Mouse (Mus musculus) midbrain, embryonic 15.5 days (tissue): ENCODE measurements around the gene Sall4. TPM values are rescaled to one million over a fixed set of nuclear protein-coding genes. Genes with fewer than 3 reads are reported as not detected.

Experiments used
- ATAC-seq: fragments of 200-750 bp; cut with Nextera tagmentation; replicated peaks from 2 replicates; pipeline ENCODE4 v1.8.0; 2017; ENCODE audit warnings: moderate TSS enrichment
- H3K27ac ChIP-seq: fragments of 300-500 bp; sonication (generic); 2 replicates; pipeline ENCODE4 v1.5.1; 2015; ENCODE audit warnings: mild to moderate bottlenecking, inconsistent platforms
- H3K27me3 ChIP-seq: fragments of 300-500 bp; sonication (generic); replicated peaks from 2 replicates; pipeline ENCODE4 v1.6.1; 2015; ENCODE audit warnings: inconsistent platforms
- H3K36me3 ChIP-seq: fragments of 300-500 bp; sonication (generic); replicated peaks from 2 replicates; pipeline ENCODE4 v1.6.1; 2015; ENCODE audit warnings: inconsistent platforms
- H3K4me1 ChIP-seq: fragments of 300-500 bp; sonication (generic); 2 replicates; pipeline ENCODE4 v1.6.1; 2015; ENCODE audit warnings: inconsistent platforms
- H3K4me2 ChIP-seq: fragments of 300-500 bp; sonication (generic); 2 replicates; pipeline ENCODE4 v1.6.1; 2015; ENCODE audit warnings: inconsistent platforms, mild to moderate bottlenecking, moderate library complexity
- H3K4me3 ChIP-seq: fragments of 300-500 bp; sonication (generic); 2 replicates; pipeline ENCODE4 v1.5.1; 2015; ENCODE audit warnings: mild to moderate bottlenecking, inconsistent platforms
- H3K9ac ChIP-seq: fragments of 300-500 bp; sonication (generic); 2 replicates; pipeline ENCODE4 v1.6.1; 2015; ENCODE audit warnings: mild to moderate bottlenecking, inconsistent platforms
- H3K9me3 ChIP-seq: fragments of 300-500 bp; sonication (generic); 2 replicates; pipeline ENCODE4 v1.6.1; 2016; ENCODE audit warnings: inconsistent platforms
- WGBS: fragments of 180-500 bp; shearing (Covaris S2); methylation state at CpG from one replicate; pipeline ENCODE4 v1.1.7; 2015; ENCODE audit warnings: mixed read lengths; 5-methylcytosine and 5-hydroxymethylcytosine counted together
- polyA plus RNA-seq: library from polyadenylated mRNA; unstranded; fragments of >200 nt; fragmentation: Nextera tagmentation; extraction: Ambion mirVana; gene quantifications from 2 replicates; pipeline ENCODE4 v1.2.1, GENCODE M21; 2015

Gene Sall4
- polyA plus RNA-seq, 1 experiment from 2014 or later = 1.3 TPM

DNA sequence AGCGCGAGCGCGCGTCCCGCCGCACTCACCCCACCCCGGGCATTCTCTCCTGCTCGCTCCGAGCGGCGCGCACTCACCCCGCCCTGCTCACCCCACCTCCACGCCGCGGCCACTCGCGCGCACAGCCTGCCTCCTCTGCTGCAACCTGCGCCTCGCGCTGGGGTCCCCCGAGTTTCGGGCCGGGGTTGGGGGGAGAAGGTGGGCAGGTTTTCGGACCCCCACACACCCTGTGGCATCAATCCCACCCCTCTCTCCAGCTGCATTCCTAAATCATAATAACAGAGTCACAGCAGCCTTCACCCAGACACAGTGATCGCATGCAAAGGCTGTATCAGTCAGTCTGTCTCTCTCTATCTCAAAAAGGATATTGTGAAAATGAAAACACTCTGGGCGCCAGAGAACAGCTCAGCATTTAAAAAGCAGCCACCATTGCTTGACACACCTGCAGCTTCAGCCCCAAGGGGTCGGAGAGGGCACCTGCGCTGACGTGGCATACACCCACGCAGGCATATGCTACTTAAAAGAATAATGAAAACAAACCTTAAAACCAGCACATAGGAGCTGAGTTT is 25.6 kb downstream of the Sall4 start, which contains the start of gene Atp9a:
Gene Atp9a (minus strand): TSS at position 351 of the 569 bp plus-strand sequence.
- Histone ChIP-seq H3K36me3 (no peaks in the 10 kb centered on the region), H3K4me1 (peaks cover 14% of the 10 kb centered on the region), H3K4me3 (peak within 1 kb of the TSS; percentile 97), H3K27me3 (no peaks in the 10 kb centered on the region), H3K27ac (peak within 1 kb of the TSS; percentile 98), H3K9me3 (no peaks in the 10 kb centered on the region), H3K4me2 (peak within 1 kb of the TSS; percentile 54), H3K9ac (peak within 1 kb of the TSS; percentile 94)
- ATAC-seq = peak; percentile 80
- WGBS = 8% methylated on average over 22 of the region's 33 CpGs

DNA sequence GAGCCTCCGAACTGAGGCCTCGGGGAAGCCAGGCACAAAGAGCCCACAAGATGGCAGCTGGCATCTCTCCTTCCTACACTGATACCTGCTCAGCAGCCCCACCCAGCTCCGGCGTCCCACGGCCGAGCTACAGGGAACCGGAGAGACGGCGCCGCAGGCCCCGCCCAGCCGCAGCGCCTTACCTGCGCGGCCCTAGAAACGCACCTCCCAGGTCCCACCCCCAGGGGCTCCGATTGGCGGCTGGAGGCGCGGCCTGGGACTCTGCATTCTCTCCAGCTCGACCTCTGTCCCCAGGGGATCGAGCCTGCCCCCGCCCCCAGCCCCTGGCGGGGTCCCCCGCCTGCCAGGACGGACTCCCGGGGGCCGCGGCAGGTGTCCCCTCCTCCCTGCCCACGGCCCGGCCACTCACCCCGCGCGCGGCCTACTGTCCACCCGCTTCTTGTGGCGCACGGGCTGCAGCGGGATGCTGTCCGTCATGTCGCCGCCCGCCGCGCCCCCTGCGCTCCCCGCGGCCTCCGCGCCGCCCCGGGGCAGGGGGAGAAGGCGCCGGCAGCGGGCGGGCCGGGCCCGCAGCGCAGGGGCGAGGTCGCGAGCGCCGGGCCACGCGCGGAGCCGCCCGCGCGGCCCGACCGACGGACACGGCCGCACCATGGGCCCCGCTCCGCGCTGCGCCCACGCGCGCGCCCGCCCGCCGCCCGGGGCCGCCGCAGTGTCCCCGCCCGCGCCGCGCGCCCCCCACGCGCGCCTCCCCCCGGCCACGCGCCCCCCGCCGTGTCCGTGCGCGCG is 26.3 kb downstream of the Sall4 start:
- H3K36me3 ChIP-seq = no peaks in the 10 kb centered on the region
- H3K9ac ChIP-seq = peak overlapping the region; percentile 94
- no peaks in the 10 kb centered on the region for H3K27me3 ChIP-seq
- peaks cover 14% of the 10 kb centered on the region for H3K4me1 ChIP-seq
- peak overlapping the region; percentile 54 for H3K4me2 ChIP-seq
- WGBS = under 1% methylated on average over 70 of the region's 108 CpGs
- ATAC-seq = peak; percentile 90
- no peaks in the 10 kb centered on the region for H3K9me3 ChIP-seq
- H3K27ac ChIP-seq = peak overlapping the region; percentile 98
- peak overlapping the region; percentile 97 for H3K4me3 ChIP-seq

DNA sequence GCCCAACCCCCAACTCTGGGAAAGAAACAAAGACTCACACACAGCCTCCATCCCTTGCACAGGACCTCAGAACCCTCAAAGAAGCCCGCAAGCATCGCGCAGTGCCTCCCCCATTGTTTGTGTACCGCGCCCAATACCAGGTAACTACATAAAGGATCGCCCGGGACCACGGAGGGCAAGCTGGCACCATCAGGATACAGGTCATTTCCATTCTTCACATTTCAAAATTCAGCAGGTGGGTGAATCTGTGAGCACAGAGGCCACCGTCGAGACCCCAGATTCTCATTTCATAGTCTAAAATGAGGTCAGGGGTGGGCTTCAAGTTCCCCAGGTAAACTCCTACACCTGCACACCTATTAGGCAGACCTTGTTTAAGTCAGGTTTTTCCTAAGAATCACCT is 27.2 kb downstream of the Sall4 start:
- peak overlapping the region; percentile 97 for H3K4me3 ChIP-seq
- WGBS = 91% methylated on average over 10 of the region's 10 CpGs
- peaks cover 14% of the 10 kb centered on the region for H3K4me1 ChIP-seq
- no peaks in the 10 kb centered on the region for H3K27me3 ChIP-seq
- 0 out of 2 replicates have a peak overlapping the region, but pooled peaks have one; percentile 94 for H3K9ac ChIP-seq
- H3K9me3 ChIP-seq = no peaks in the 10 kb centered on the region
- H3K4me2 ChIP-seq = peak overlapping the region; percentile 54
- no peaks in the 10 kb centered on the region for H3K36me3 ChIP-seq
- no peak for ATAC-seq
- H3K27ac ChIP-seq = peak overlapping the region; percentile 98

DNA sequence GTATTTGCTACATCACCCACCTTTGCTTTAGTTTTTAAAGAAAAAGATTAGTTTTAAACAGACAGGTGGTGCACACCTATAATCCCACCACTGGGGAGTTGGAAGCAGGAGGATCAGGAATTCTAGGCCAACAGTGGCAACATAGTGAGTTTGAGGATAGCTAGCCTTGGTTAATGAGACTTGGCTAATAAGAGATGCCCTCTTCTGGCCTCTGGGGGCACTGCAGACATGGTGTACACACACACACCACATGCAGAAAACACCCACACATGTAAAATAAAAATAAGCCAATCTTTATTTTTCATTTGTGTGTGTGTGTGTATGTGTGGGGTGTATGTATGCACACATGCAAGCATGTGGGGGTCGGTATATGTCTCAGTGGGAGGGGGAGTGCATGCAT is 28.9 kb downstream of the Sall4 start:
- H3K4me1 ChIP-seq = peaks cover 14% of the 10 kb centered on the region
- H3K9ac ChIP-seq = no peak overlapping the region
- no peak overlapping the region for H3K4me2 ChIP-seq
- 100% methylated on average over 1 of the region's 1 CpGs for WGBS
- H3K27ac ChIP-seq = no peak overlapping the region
- no peaks in the 10 kb centered on the region for H3K9me3 ChIP-seq
- no peak for ATAC-seq
- no peaks in the 10 kb centered on the region for H3K27me3 ChIP-seq
- no peak overlapping the region for H3K4me3 ChIP-seq
- H3K36me3 ChIP-seq = no peaks in the 10 kb centered on the region

DNA sequence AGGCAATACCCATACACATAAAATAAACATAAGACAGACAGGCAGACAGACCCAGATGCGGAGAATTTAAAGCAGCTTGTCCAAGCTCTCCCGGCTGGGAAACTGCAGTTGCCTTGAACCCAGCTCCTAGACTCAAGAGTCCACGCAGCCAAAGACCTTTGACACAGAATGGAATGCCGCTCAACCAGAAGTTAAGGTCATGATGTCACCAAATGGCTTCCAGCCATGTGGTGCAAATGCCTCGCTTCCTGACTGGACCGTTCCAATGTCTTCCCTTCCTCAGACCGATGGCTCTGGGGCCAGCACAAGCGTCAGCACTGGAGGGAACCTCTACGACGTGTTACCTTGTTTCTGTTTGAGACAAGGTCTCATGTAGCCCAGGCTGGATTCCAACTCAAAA is 29.9 kb downstream of the Sall4 start:
- Histone ChIP-seq H3K4me3 (no peak overlapping the region), H3K4me1 (peaks cover 14% of the 10 kb centered on the region), H3K27ac (no peak overlapping the region), H3K9me3 (no peaks in the 10 kb centered on the region), H3K9ac (no peak overlapping the region), H3K36me3 (no peaks in the 10 kb centered on the region), H3K4me2 (no peak overlapping the region), H3K27me3 (no peaks in the 10 kb centered on the region)
- ATAC-seq = no peak
- WGBS = 96% methylated on average over 10 of the region's 10 CpGs

DNA sequence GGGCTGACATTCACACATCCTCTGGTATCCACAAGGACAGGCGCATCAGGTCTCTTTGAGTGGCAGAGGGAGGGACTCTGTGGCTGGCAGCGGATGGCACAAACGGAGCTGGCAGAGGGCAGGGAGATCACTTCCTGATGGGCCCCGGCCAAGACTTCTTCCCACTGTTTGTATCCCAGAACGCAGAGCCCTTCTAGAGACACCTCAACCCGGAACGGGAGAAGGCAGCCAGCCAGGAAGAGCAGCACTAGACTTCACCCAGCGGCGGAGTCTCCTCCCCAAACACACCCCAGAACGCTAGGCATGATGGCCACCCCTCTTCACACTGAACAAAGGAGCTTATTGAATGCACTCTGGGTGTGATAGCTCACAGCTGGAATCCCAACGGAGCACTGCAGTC is 33.7 kb downstream of the Sall4 start:
- Histone ChIP-seq H3K36me3 (no peaks in the 10 kb centered on the region), H3K9me3 (no peaks in the 10 kb centered on the region), H3K9ac (no peak overlapping the region), H3K27ac (no peak overlapping the region), H3K4me3 (no peak overlapping the region), H3K4me2 (no peak overlapping the region), H3K4me1 (peaks cover 20% of the 10 kb centered on the region), H3K27me3 (no peaks in the 10 kb centered on the region)
- WGBS = 57% methylated on average over 11 of the region's 11 CpGs
- no peak for ATAC-seq

DNA sequence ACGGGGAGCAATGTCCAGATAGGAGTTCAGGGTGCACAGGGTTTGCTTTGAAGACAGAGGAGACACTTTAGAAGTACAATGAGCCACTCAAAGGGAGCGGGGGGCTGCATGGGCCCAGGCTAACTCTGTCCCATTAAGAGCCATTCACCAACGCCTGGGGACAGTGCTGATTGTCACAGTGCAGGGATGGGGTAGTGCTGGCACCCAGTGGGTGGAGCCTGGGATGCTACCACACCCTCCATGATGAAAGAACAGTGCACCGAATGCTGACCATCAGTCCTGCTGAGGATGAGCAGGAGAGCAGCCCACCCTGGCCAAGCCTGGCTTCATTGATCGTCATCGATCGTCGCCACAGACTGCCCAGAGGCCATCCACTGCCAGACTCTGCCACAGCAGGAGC is 36.5 kb downstream of the Sall4 start:
- Histone ChIP-seq H3K9me3 (no peaks in the 10 kb centered on the region), H3K27ac (peak overlapping the region; percentile 31; the same call in 1 of the 2 replicates), H3K4me1 (peaks cover 24% of the 10 kb centered on the region), H3K9ac (no peak overlapping the region), H3K4me2 (no peak overlapping the region), H3K4me3 (no peak overlapping the region), H3K27me3 (no peaks in the 10 kb centered on the region), H3K36me3 (no peaks in the 10 kb centered on the region)
- whole genome bisulfite sequencing = 46% methylated on average over 8 of the region's 8 CpGs
- ATAC-seq = peak; percentile 60

DNA sequence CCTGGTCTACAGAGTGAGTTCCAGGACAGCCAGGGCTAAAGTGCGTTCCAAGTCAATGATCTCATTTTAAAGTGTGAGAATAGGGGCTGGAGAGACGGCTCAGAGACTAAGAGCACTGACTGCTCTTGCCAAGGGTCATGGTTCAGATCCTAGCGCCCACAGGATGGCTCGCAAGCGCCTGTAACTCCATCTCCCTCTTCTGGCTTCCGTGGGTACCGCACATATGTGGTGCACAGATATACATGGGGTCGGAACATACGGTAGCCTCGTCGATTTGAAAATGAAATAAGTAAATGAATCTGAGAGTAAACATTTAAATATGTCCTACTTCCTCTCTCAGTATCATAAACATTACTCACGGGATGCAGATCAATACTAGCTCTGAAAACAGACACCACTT is 38.0 kb downstream of the Sall4 start:
- Histone ChIP-seq H3K27ac (0 out of 2 replicates have a peak overlapping the region, but pooled peaks have one; percentile 15), H3K9ac (no peak overlapping the region), H3K27me3 (no peaks in the 10 kb centered on the region), H3K9me3 (no peaks in the 10 kb centered on the region), H3K4me2 (no peak overlapping the region), H3K4me1 (peaks cover 30% of the 10 kb centered on the region), H3K36me3 (no peaks in the 10 kb centered on the region), H3K4me3 (no peak overlapping the region)
- no peak for ATAC-seq
- 84% methylated on average over 12 of the region's 12 CpGs for WGBS

DNA sequence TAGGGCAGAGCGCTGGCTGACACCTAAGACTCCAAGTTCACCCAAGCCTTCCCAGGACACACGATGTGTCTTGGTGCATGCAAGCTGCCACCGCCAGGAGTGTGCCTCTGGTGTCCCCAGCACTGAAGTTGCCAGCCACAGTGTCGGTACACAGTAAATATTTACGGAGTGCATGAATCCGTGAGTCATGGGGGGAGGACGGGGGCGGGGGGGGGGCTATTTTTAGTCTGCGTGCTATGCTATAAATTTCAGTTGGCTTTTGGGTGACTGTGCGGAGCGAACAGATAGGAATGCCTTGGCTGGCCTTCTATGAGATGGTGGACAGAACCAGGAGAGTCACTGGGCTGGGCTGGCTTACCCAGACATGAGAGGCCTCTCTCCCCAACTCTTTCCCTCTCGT is 39.7 kb downstream of the Sall4 start:
- Histone ChIP-seq H3K4me1 (peaks cover 30% of the 10 kb centered on the region), H3K9me3 (no peaks in the 10 kb centered on the region), H3K9ac (no peak overlapping the region), H3K27ac (no peak overlapping the region), H3K27me3 (no peaks in the 10 kb centered on the region), H3K4me2 (no peak overlapping the region), H3K36me3 (no peaks in the 10 kb centered on the region), H3K4me3 (no peak overlapping the region)
- WGBS = 85% methylated on average over 12 of the region's 12 CpGs
- no peak for ATAC-seq

DNA sequence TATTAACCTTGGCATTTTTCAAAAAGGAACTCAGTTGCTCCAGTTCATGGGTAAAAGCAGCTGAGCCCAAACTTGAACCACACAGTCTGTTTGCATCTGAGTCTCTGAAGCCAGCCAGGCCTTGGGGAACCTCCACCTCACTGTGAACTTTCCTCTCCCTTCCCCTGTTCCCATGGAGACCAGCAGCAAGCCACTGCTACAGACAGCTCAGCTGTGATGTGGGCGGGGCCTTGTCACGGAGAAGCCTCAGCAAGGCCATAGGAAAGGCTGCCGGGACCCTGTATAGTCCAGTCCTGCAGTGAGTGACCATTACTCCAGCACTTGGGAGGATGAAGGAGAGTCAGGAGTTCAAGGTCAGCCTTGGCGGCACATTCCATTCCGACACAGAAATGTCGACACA is 41.7 kb downstream of the Sall4 start:
- Histone ChIP-seq H3K4me2 (no peak overlapping the region), H3K4me1 (peaks cover 22% of the 10 kb centered on the region), H3K27me3 (no peaks in the 10 kb centered on the region), H3K9me3 (no peaks in the 10 kb centered on the region), H3K36me3 (no peaks in the 10 kb centered on the region), H3K27ac (peak overlapping the region; percentile 55; the same call in 1 of the 2 replicates), H3K9ac (no peak overlapping the region), H3K4me3 (no peak overlapping the region)
- ATAC-seq = peak; percentile 67
- WGBS = 43% methylated on average over 6 of the region's 6 CpGs

DNA sequence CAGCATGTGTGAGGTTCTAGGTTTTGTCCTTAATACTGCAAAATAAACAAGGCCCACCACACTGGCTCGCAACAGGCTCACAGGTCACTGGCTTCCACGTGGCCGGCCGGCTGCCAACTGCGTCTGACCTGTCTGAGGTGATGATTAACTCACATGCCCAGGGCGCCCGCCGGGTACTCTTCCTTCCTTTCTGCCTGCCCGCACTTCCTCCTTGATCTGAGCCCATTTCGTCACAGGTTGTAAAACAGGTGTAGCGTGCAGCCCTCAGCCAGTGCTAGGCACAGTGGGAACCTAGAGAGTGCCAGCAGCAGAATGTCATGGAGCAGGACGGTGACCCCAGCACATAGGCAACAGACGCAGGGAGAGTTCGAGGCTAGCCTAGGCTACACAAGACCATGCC is 46.4 kb downstream of the Sall4 start:
- H3K4me1 ChIP-seq = peaks cover 25% of the 10 kb centered on the region
- H3K4me2 ChIP-seq = no peak overlapping the region
- H3K27ac ChIP-seq = no peak overlapping the region
- no peaks in the 10 kb centered on the region for H3K36me3 ChIP-seq
- WGBS = 90% methylated on average over 14 of the region's 14 CpGs
- H3K4me3 ChIP-seq = no peak overlapping the region
- H3K27me3 ChIP-seq = no peaks in the 10 kb centered on the region
- no peak overlapping the region for H3K9ac ChIP-seq
- ATAC-seq = no peak
- H3K9me3 ChIP-seq = no peaks in the 10 kb centered on the region

DNA sequence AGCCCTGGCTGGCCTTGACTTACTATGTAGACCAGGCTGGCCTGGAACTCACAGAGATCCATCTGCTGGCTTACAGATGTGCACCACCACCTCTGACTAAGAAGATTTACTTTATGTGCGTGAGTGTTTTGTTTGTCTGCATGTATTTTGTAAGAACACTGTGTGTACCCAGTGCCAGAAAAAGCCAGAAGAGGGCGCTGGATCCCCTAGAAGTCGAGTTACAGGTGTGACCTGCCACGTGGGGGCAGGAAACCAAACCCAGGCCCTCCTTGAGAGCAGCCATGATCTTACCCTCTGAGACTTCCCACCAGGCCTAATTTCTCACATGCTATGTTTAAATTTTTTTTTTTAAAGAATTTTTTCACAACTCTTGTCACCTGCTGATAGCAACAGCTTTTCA is 48.0 kb downstream of the Sall4 start:
- Histone ChIP-seq H3K9ac (no peak overlapping the region), H3K4me2 (no peak overlapping the region), H3K27ac (no peak overlapping the region), H3K36me3 (no peaks in the 10 kb centered on the region), H3K9me3 (no peaks in the 10 kb centered on the region), H3K4me3 (no peak overlapping the region), H3K27me3 (no peaks in the 10 kb centered on the region), H3K4me1 (peaks cover 19% of the 10 kb centered on the region)
- 69% methylated on average over 4 of the region's 4 CpGs for WGBS
- ATAC-seq = no peak

DNA sequence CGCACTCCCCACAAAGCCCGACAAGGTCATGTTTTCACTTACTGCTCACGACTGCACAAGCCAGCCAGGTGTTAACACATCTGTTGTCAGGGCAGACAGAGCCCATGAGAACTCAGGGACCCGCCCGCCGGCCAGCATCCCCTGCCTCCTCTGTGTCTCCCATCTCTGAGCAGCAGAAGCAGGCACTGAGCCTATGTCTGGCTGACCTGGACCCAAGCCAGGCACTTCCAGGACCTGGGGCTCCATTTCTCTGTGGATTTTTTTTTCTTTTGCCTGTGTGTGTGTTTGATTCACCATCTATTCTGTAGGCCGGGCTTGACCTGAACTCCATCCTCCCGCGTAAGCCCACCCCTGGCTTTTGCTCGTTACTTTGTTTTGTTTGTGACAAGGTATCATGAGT is 49.0 kb downstream of the Sall4 start:
- H3K4me1 ChIP-seq = peaks cover 19% of the 10 kb centered on the region
- H3K27ac ChIP-seq = no peak overlapping the region
- no peaks in the 10 kb centered on the region for H3K27me3 ChIP-seq
- H3K4me2 ChIP-seq = no peak overlapping the region
- no peaks in the 10 kb centered on the region for H3K9me3 ChIP-seq
- 80% methylated on average over 10 of the region's 10 CpGs for WGBS
- no peak for ATAC-seq
- H3K4me3 ChIP-seq = no peak overlapping the region
- H3K36me3 ChIP-seq = 0 out of 2 replicates have a peak, but pooled peaks cover 4% of the 10 kb centered on the region
- H3K9ac ChIP-seq = no peak overlapping the region
